Mouse (Mus musculus): Measurements from ENCODE around the gene Iqch. TPM values are rescaled to one million over a fixed set of nuclear protein-coding genes. Genes with fewer than 3 reads are reported as not detected.

Iqch gene
- polyA plus RNA-seq, 1 experiment, result not detected

DNA sequence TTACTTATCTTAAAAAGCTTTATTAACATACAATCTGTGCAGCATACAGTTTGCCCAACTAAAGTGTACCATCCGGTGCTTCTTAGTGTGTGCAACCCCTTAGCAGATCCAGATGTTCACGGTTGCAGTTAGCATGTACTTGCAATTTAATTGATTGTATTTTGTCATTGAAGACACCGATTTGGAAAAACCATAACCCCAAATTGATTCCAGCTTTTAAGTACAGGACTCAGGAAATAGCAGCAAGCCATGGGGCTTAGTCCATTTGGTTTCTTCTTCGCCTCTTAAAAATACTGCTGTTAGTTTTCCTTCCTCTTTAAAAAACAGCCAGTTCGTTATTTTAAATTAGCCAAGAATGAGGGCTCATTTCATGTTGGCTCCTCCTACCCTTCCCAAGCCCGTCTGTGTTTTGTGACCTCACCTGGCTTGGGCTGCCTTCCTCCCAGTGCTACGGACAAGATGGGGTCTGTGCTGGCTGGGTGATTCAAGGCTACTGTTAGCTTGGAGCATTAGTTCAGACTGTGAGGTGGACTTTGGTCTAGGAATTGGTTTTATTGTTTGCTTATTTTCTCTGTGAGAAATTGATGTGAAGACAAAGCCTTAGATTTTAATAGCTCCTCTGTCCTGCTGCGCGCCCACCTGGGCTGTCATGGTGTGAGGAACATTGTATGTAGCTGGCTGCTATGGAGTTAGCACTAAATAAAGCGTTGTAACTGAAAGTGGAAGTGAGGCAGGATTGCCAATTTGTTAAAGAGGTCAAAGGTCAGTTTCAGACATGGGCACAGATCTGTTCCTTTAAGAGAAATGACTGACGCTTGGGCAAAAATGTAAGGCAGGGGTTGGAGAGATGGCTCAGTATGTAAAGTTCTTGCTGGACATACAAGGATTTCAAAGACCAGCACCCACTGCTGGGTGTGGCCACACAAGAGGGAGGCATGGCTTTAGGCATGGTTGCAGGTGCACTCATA is 12.0 kb upstream of the Iqch start:
- H3K9me3 ChIP-seq (ENCODE audit: control insufficient read depth, low read length), result no peaks in the 10 kb centered on the region
- H3K4me1 ChIP-seq (ENCODE audit: control insufficient read depth), result peaks cover 17% of the 10 kb centered on the region
- no peaks in the 10 kb centered on the region for H3K27me3 ChIP-seq (ENCODE audit: control insufficient read depth)
- H3K4me3 ChIP-seq (replicated peaks), result no peak overlapping the region
- TF ChIP-seq GATA1 (IDR thresholded peaks at IDR 0.05; ENCODE audit: low read length) (no peak), TAL1 (IDR thresholded peaks at IDR 0.05; ENCODE audit: low read length) (no peak)
- peaks cover 54% of the 10 kb centered on the region for H3K36me3 ChIP-seq (ENCODE audit: control insufficient read depth)

DNA sequence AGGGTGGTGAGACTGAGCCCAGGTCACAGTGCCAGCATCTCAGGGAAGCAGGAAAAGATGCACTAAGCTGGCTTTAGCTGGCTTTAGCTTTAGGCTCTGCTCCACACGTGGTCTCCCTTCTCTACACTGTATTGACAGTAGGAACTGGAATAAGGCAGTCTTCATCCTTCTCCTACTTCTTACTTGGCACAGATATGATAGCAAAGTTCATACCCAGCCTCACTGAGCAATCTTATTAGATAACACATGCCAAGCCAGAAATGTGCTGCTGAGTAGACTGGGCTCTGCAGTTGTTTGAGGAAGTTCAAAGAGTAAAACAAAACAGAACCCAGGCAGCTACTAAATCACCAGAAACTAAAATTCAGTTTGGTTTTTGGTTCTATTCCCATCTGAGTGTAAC is 11.3 kb upstream of the Iqch start:
- Histone ChIP-seq H3K4me1 (ENCODE audit: control insufficient read depth) (peaks cover 20% of the 10 kb centered on the region), H3K27me3 (ENCODE audit: control insufficient read depth) (no peaks in the 10 kb centered on the region), H3K9me3 (ENCODE audit: control insufficient read depth, low read length) (no peaks in the 10 kb centered on the region), H3K4me3 (replicated peaks) (no peak overlapping the region), H3K36me3 (ENCODE audit: control insufficient read depth) (peaks cover 54% of the 10 kb centered on the region)
- TF ChIP-seq TAL1 (IDR thresholded peaks at IDR 0.05; ENCODE audit: low read length), result no peak
- no peak for TF ChIP-seq GATA1 (IDR thresholded peaks at IDR 0.05; ENCODE audit: low read length)

DNA sequence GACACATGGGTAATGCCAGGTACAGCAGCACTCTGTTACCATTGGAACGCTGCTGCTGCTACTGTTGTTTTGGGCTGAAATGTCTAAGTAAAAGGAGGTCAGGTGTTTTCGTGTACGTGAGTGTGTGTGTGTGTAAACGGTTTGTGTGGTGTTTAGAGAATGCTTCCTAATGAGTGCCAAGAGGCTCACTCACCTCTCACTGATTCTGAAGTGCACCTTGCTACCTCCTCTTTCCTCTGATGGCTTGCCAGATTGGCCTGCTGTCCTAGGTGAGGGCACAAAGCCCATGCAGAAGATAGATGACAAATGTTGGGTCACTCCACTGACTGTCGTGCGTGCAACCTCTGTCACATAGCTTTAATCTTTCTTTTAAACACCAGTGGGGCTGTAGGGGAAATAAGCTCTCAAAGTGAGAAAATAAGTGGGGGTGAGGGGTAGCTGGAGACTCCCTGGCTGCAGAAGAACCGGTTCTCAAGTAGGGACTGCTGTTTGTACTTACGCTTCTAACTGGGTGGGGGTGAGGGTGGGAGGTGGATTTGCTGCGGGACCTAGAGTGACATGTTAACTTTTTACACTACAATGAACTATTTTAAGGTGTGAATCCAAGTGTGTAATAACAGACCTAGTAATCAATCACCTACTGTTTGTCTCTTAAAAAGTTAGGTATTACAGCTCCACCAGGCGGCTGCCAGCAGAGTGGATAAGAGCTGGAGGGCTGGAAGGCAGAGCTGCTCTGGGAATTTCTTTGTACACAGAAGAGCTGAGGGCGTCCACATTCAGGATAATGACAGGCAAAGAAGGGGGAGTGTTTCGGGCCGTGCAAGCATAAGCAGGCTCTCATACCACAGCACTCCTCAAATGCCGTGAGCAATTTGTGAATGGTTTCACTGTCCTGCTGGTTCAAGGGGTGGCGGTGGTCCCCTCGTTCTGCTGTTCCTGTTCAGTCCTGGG is 10.5 kb upstream of the Iqch start:
- Histone ChIP-seq H3K9me3 (ENCODE audit: control insufficient read depth, low read length) (no peaks in the 10 kb centered on the region), H3K4me1 (ENCODE audit: control insufficient read depth) (peaks cover 20% of the 10 kb centered on the region), H3K27me3 (ENCODE audit: control insufficient read depth) (no peaks in the 10 kb centered on the region), H3K4me3 (replicated peaks) (no peak overlapping the region), H3K36me3 (ENCODE audit: control insufficient read depth) (peaks cover 52% of the 10 kb centered on the region)
- TF ChIP-seq TAL1 (IDR thresholded peaks at IDR 0.05; ENCODE audit: low read length), result no peak
- no peak for TF ChIP-seq GATA1 (IDR thresholded peaks at IDR 0.05; ENCODE audit: low read length)

DNA sequence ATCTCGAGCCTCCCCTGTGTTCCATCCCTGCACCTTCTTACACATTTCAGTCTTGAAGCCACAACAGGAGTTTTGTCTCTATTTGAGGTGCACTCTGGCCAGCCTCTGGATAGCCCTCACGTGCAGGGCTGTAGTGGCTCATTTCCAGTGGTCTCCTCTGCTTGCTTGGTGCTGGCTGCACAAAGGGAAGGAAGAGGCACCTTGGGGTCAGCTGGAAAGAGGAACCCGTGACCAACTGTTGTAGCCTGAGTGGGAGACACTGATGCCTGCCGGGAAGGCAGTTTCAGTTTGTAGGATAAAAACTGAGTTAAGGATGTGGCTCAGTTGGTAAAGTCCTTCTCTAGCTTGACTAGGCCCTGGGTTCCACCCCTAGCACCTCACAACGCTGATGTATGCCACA is 9.7 kb upstream of the Iqch start:
- H3K36me3 ChIP-seq (ENCODE audit: control insufficient read depth), result peaks cover 45% of the 10 kb centered on the region
- H3K4me3 ChIP-seq (replicated peaks), result no peak overlapping the region
- no peaks in the 10 kb centered on the region for H3K27me3 ChIP-seq (ENCODE audit: control insufficient read depth)
- peaks cover 20% of the 10 kb centered on the region for H3K4me1 ChIP-seq (ENCODE audit: control insufficient read depth)
- TF ChIP-seq GATA1 (IDR thresholded peaks at IDR 0.05; ENCODE audit: low read length) (no peak), TAL1 (IDR thresholded peaks at IDR 0.05; ENCODE audit: low read length) (no peak)
- no peaks in the 10 kb centered on the region for H3K9me3 ChIP-seq (ENCODE audit: control insufficient read depth, low read length)

DNA sequence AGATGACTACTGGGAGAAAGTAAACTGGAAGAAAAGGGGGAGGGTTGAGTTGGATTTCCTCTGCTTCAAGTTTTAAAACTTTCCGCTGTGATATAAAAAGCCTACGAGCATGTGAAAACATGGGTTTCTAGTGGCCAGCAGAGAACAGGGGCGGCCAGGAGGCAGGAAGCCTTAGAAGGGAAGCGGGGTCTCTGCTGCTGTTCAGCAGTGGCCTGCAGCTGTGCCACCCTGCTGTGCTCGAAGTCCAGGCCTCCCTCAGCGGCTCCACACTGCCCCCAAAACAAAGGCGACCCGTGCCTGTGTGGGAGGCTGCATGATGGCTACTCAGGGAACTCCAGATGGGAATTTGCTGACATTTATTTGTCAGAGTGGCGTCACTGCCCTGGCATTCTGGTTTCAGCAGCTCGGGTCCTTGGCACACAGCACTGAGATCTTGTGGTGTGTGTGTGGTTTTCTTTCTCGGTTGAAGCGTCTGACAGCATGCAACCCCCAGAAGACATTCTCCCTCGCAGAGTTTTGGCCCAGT is 8.6 kb upstream of the Iqch start:
- H3K4me1 ChIP-seq (ENCODE audit: control insufficient read depth), result peaks cover 22% of the 10 kb centered on the region
- no peaks in the 10 kb centered on the region for H3K9me3 ChIP-seq (ENCODE audit: control insufficient read depth, low read length)
- no peak for TF ChIP-seq GATA1 (IDR thresholded peaks at IDR 0.05; ENCODE audit: low read length)
- H3K4me3 ChIP-seq (replicated peaks), result no peak overlapping the region
- H3K27me3 ChIP-seq (ENCODE audit: control insufficient read depth), result no peaks in the 10 kb centered on the region
- H3K36me3 ChIP-seq (ENCODE audit: control insufficient read depth), result peaks cover 42% of the 10 kb centered on the region

DNA sequence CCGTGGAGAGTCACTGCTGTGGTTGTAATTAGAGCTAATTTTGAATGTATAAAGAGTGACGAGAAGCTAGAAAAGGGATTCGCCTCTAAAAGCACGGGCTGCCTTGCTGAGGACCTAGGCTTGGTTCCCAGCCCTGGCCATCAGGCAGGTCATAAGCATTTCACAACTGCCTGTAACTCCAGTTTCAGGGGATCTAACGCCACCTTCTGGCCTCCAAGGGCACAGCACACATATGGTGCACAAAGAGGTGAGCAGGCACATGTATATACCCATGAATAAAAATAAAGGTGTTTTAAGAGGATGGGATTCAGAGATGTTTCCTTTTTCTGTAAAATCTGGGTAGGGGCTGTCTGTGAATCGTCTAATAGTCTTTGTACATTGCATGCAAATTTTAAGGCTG is 7.9 kb upstream of the Iqch start:
- Histone ChIP-seq H3K9me3 (ENCODE audit: control insufficient read depth, low read length) (no peaks in the 10 kb centered on the region), H3K36me3 (ENCODE audit: control insufficient read depth) (peaks cover 45% of the 10 kb centered on the region), H3K4me3 (replicated peaks) (no peak overlapping the region), H3K27me3 (ENCODE audit: control insufficient read depth) (no peaks in the 10 kb centered on the region), H3K4me1 (ENCODE audit: control insufficient read depth) (peaks cover 25% of the 10 kb centered on the region)
- TF ChIP-seq TAL1 (IDR thresholded peaks at IDR 0.05; ENCODE audit: low read length), result no peak
- no peak for TF ChIP-seq GATA1 (IDR thresholded peaks at IDR 0.05; ENCODE audit: low read length)

DNA sequence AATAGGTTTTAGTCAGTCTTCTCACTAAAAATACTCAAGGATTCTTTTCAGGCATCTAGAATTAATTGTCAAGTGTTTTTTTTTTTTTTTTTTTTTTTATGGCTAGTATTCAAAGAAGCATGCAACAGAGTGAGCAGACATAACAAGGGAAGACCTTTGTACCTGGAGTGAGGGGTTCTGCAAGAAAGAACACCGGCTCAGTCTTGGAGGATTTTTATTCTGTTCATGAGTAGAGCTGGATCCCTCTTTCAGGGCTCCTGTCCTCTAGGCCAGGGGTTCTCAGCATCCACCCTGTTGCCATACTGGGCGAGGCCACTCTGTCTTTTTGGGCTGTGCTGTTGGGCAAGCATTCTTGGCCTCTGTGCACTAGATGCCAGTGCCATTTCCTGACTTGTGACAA is 7.5 kb upstream of the Iqch start:
- no peaks in the 10 kb centered on the region for H3K9me3 ChIP-seq (ENCODE audit: control insufficient read depth, low read length)
- no peak for TF ChIP-seq TAL1 (IDR thresholded peaks at IDR 0.05; ENCODE audit: low read length)
- TF ChIP-seq GATA1 (IDR thresholded peaks at IDR 0.05; ENCODE audit: low read length), result no peak
- H3K36me3 ChIP-seq (ENCODE audit: control insufficient read depth), result peaks cover 45% of the 10 kb centered on the region
- no peak overlapping the region for H3K4me3 ChIP-seq (replicated peaks)
- H3K4me1 ChIP-seq (ENCODE audit: control insufficient read depth), result peaks cover 27% of the 10 kb centered on the region
- no peaks in the 10 kb centered on the region for H3K27me3 ChIP-seq (ENCODE audit: control insufficient read depth)

DNA sequence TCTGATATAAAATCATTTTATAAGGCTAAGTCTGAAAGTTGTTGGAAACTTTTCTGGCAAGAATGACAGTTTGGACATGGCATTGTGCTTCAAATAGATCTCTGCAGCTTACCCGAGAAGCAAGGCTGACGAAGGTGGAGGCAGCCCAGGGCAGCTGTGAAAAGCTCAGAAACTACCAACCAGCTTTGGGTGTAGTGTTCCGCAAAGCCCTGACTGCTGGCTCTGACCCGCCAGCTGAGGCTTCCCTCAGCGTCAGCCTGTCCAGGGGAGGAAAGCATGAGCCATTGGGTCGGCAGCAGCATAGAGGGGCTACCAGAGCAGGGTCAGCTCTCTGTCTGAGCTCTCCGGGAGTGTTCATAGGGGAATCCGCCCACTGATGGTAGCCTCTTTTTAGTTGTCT is 7.0 kb upstream of the Iqch start:
- Histone ChIP-seq H3K36me3 (ENCODE audit: control insufficient read depth) (peaks cover 45% of the 10 kb centered on the region), H3K4me1 (ENCODE audit: control insufficient read depth) (peaks cover 29% of the 10 kb centered on the region), H3K27me3 (ENCODE audit: control insufficient read depth) (no peaks in the 10 kb centered on the region), H3K9me3 (ENCODE audit: control insufficient read depth, low read length) (no peaks in the 10 kb centered on the region), H3K4me3 (replicated peaks) (no peak overlapping the region)
- no peak for TF ChIP-seq GATA1 (IDR thresholded peaks at IDR 0.05; ENCODE audit: low read length)
- no peak for TF ChIP-seq TAL1 (IDR thresholded peaks at IDR 0.05; ENCODE audit: low read length)

DNA sequence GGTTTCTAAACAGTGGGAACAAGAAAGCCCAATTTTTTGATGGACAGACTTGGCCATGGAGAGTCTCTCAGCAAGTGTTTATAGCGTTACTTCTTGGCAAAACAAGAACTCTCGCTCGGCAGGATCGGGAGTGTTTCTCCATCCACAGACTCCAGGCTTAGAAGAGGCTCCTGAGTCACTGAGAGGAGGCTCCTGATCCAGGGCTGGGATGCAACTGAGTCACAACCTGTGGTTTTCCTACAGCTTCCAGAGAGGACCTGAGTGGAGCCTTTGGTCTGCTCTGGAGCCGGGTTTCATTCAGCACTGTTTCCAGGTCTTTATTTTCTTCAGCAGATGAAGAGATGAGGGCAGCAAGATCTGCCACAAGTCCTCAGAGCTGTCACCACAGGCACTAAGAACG is 5.7 kb upstream of the Iqch start:
- no peak overlapping the region for H3K4me3 ChIP-seq (replicated peaks)
- H3K9me3 ChIP-seq (ENCODE audit: control insufficient read depth, low read length), result no peaks in the 10 kb centered on the region
- H3K27me3 ChIP-seq (ENCODE audit: control insufficient read depth), result no peaks in the 10 kb centered on the region
- no peak for TF ChIP-seq TAL1 (IDR thresholded peaks at IDR 0.05; ENCODE audit: low read length)
- no peak for TF ChIP-seq GATA1 (IDR thresholded peaks at IDR 0.05; ENCODE audit: low read length)
- H3K36me3 ChIP-seq (ENCODE audit: control insufficient read depth), result peaks cover 40% of the 10 kb centered on the region
- H3K4me1 ChIP-seq (ENCODE audit: control insufficient read depth), result peaks cover 37% of the 10 kb centered on the region

Data from erythroblast, embryonic 14.5 days (primary cell).